Mouse (Mus musculus): ENCODE data around the gene Snapc5.

Snapc5 gene

GRCm38 (mm10) chr9:64199897-64200296 lies 20.8 kb downstream of the Snapc5 start:
- no peak for DNase-seq (ENCODE audit: low spot score)

GRCm38 (mm10) chr9:64202331-64202730 lies 23.3 kb downstream of the Snapc5 start:
- no peak for DNase-seq (ENCODE audit: low spot score)

DNA sequence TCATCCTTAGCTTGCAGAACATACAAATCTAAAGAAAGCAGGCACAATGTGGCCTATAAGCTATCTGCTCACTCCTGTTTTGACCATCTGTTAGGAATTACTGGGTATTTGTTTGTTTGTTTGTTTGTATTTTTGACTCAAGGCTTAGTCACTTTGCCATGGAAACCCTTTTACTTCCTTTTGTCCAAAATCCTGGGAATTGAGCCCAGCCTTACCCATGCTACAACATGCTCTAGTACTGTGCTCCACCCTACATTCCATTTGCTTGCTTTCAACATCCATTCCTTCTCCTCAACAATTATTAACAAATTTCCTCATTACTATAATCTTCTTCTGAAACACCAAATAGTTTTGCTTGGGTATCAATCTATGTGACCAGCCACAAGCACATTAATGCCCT lies 23.8 kb downstream of the Snapc5 start:
- no peak for DNase-seq (ENCODE audit: low spot score)

- DNase-seq (ENCODE audit: low spot score): no peak
Measured at GRCm38 (mm10) chr9:64207509-64208084, 28.5 kb downstream of the Snapc5 start.

- DNase-seq (ENCODE audit: low spot score): no peak
Measured at GRCm38 (mm10) chr9:64214452-64214851, 35.4 kb downstream of the Snapc5 start.

GRCm38 (mm10) chr9:64216090-64216489 lies 37.0 kb downstream of the Snapc5 start:
- DNase-seq (ENCODE audit: low spot score): no peak

DNA sequence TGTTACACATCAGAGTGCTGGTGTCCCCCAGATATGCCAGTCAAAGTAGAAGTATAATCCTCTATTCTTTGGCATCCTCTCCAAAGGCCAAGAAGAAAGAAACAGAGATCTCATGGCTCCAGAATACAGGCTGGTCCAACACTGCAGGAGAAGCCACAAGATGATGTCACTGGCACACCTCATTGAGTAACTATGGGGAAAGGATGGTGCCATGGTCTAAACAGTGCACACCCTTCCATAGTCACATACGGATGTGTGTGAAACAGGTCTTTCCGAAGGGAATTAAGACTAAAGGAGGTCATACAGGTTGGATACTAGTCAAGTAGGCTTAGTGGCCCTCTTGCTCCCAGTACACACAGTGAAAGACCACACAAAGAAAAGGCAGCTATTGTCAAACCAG lies 37.6 kb downstream of the Snapc5 start:
- DNase-seq (ENCODE audit: low spot score): no peak

GRCm38 (mm10) chr9:64217887-64218286 lies 38.8 kb downstream of the Snapc5 start:
- no peak for DNase-seq (ENCODE audit: low spot score)

DNA sequence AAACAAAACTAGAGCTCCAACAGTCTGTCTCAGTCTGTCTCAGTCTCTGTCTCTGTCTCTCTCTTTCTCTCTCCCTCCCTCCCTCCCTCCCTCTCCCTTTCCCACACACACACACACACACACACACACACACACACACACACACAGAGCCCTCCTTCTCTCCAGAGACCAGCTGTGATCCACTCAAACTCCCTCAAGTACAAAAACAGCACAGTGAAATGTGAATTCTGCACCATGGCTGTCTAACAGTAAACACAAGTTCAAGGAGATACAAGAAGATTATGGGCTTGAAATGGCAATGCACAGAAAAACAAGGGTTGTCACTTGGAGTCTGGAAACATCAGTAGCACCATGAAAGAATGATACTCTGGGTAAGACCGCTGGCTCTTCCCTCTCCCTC lies 40.2 kb downstream of the Snapc5 start:
- no peak for DNase-seq (ENCODE audit: low spot score)

- no peak for DNase-seq (ENCODE audit: low spot score)
Measured at GRCm38 (mm10) chr9:64219772-64220420, 40.8 kb downstream of the Snapc5 start.

DNA sequence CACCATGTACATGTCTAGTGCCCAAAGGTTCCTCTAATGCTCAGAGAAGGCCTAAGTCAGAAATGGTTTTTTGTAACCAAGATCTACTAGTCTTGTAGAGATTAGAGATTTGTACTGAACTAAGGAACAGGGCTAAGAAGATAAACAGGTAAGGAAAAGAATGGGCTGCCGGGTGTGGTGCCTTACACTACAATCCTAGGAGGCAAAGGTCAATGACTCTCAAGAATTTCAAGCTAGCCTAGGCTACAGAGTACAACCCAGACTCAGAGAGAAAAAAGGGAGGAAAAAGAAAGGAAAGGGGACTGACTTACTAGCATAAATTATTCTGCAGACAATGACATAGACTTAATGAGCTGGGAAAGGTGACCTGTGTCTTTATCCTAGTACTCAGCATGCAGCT lies 41.5 kb downstream of the Snapc5 start:
- no peak for DNase-seq (ENCODE audit: low spot score)

- DNase-seq (ENCODE audit: low spot score): no peak
Measured at GRCm38 (mm10) chr9:64221480-64221879, 42.4 kb downstream of the Snapc5 start.

DNA sequence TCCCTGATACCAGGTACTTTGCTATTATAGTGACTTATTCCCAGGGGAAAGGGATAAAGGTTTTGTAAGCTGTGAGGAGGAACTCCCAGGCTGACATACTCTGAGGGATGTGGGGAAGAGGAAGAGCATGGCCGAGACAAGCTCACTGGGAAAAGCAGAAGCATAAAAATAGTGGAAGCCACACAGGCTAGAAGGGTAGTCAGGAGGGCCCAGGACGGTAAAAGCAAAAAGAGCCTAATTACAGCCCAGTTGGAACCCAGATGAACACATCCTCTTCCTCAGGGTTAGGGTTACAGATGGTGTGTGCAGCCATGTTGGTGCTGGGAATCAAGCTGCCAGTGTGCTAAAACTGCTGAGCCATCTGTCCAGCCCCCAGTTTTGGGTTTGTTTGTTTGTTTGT lies 43.0 kb downstream of the Snapc5 start:
- no peak for DNase-seq (ENCODE audit: low spot score)

DNA sequence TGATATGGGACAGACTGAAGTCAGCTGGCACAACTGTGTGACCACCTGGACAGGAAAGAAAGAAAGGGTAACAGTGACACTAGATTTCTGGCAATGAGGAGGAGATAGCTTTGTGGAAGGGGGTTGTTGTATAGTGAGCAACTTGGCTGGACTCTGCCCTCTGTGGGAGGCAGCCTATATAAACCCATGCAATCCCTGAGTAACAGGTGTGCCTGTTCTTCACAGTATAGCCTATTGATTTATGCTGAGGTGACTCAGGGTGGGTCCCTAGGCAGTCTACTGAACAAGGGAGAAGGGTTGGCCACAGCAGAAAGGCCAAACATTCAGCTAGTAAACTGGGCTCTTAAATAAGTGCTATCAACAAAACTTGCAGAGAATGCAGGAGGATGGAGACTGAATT lies 46.7 kb downstream of the Snapc5 start:
- no peak for DNase-seq (ENCODE audit: low spot score)

GRCm38 (mm10) chr9:64227736-64228135 lies 48.7 kb downstream of the Snapc5 start:
- no peak for DNase-seq (ENCODE audit: low spot score)

DNA sequence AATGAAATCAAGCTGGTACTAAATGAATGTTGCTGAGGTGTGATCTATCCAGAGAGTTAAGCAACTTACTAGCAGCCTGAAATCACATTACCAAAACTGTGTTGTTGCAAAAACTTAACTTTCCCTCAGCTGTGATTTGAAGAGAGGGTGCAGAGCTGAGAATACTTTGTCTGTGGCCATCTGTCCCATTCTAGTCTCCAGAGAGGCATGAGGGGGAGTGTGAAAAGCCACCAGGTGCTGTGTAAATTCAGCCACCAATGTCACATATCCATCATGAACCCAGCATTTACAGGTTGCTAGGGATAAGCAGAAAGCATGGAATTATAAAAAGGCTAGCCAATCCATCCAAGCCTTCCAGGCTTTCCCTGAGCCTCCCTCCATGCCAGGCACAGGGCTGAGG lies 49.9 kb downstream of the Snapc5 start:
- no peak for DNase-seq (ENCODE audit: low spot score)

- no peak for DNase-seq (ENCODE audit: low spot score)
Measured at GRCm38 (mm10) chr9:64231171-64231570, 52.1 kb downstream of the Snapc5 start.

- no peak for DNase-seq (ENCODE audit: low spot score)
Measured at GRCm38 (mm10) chr9:64231674-64232073, 52.6 kb downstream of the Snapc5 start.

DNA sequence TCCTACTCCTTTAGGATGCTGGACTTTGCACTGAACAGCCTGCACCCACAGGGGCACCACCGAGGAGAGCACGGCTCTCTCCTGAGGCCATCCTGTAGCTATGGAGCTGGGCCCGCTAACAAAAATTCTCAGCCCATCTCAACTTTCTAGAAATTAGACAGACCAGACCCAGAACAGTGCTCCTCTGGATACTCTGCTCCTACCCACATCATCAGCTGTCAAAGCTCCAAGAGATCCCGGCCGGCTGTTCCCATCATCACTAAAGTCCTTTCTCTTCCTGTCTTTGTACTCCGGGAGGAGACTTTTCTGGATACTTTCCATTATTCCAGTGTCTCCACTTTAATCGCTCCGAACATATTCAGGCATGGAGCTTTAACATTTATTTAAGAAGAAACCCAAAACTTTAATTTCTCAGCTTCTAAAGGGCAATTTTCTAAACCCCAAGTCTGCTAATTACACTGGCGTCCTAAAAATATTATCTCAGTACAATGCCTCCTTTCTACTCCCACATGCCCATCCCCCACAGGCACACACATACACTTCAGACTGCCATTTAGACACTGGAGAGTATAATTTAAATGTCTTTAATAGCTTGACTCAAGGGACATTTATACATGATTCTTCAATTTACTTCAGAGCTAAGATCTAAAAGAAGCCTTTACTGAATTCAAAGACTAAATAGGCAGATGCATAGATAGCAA lies 53.3 kb downstream of the Snapc5 start:
- DNase-seq (ENCODE audit: low spot score): no peak
